Comparison of ENCODE assay signal across 13 mouse cellular contexts in genomic region chr12:70897434-70897833, GRCm38 (mm10). TPM values are rescaled to one million over a fixed set of nuclear protein-coding genes. Genes with fewer than 3 reads are reported as not detected.
DNase-seq lines count a peak whose midpoint lies in the region; ATAC-seq and TF ChIP-seq lines count a peak whose summit lies in the region.
"Had no signal": no experiment of that assay in that cellular context is flagged by ENCODE, and none has a peak within 500 bp of the region (broad histone marks: within the 10 kb centered on the region; RNA-seq: fewer than 3 reads in every experiment).

No protein-coding gene starts in this region.

- DNase-seq in CD4-positive, CD25-positive, alpha-beta regulatory T cell, adult 2 months (ENCODE audit: low read depth, low spot score), result peak; percentile 52
- no peak for DNase-seq in kidney, postnatal 0 days (ENCODE audit: low spot score)
- no peak for DNase-seq in midbrain, postnatal 0 days (ENCODE audit: low spot score)
- no peak for DNase-seq in midbrain, embryonic 10.5 days (ENCODE audit: low spot score)
- DNase-seq in thymus, postnatal 14 days, result peak; percentile 67
- DNase-seq: adrenal gland, postnatal 36 days; gastrocnemius, postnatal 14 days; heart, postnatal 4 days had no signal

- ATAC-seq in CD4-positive, CD25-positive, alpha-beta regulatory T cell, adult 4 months, result no peak
- no peak for ATAC-seq in kidney, postnatal 0 days (replicated peaks; ENCODE audit: low FRiP score, low read depth)
- ATAC-seq in kidney, embryonic 16.5 days (ENCODE audit: low FRiP score, low TSS enrichment), result no peak
- ATAC-seq in midbrain, postnatal 0 days (ENCODE audit: low FRiP score), result no peak
- no peak for ATAC-seq in heart, embryonic 12.5 days (ENCODE audit: insufficient number of reproducible peaks, low FRiP score)

- 88% methylated on average over 8 of the region's 8 CpGs for WGBS in kidney, postnatal 0 days
- 83% methylated on average over 8 of the region's 8 CpGs for WGBS in kidney, embryonic 16.5 days
- WGBS in midbrain, postnatal 0 days, result 71% methylated on average over 8 of the region's 8 CpGs
- WGBS in midbrain, embryonic 10.5 days, result 78% methylated on average over 8 of the region's 8 CpGs
- WGBS in heart, embryonic 12.5 days, result 82% methylated on average over 8 of the region's 8 CpGs

- no peaks in the 10 kb centered on the region for H3K9me3 ChIP-seq in kidney, postnatal 0 days (replicated peaks; ENCODE audit: low read length)
- no peaks in the 10 kb centered on the region for H3K9me3 ChIP-seq in kidney, embryonic 16.5 days (ENCODE audit: low read length)
- H3K9me3 ChIP-seq in midbrain, postnatal 0 days (ENCODE audit: low read length), result no peaks in the 10 kb centered on the region
- H3K9me3 ChIP-seq in midbrain, embryonic 10.5 days (replicated peaks), result no peaks in the 10 kb centered on the region
- no peaks in the 10 kb centered on the region for H3K9me3 ChIP-seq in heart, embryonic 12.5 days (replicated peaks)
- H3K9me3 ChIP-seq: kidney, embryonic 15.5 days; stomach, embryonic 15.5 days had no signal

- no peaks in the 10 kb centered on the region for H3K27me3 ChIP-seq in kidney, postnatal 0 days (ENCODE audit: insufficient read depth, low read length)
- H3K27me3 ChIP-seq in kidney, embryonic 16.5 days (ENCODE audit: insufficient read depth, low read length), result no peaks in the 10 kb centered on the region
- no peaks in the 10 kb centered on the region for H3K27me3 ChIP-seq in midbrain, postnatal 0 days (ENCODE audit: insufficient read depth, low read length)
- peaks cover 30% of the 10 kb centered on the region for H3K27me3 ChIP-seq in midbrain, embryonic 10.5 days (ENCODE audit: low read depth, poor library complexity, severe bottlenecking)
- H3K27me3 ChIP-seq in heart, embryonic 12.5 days (replicated peaks), result no peaks in the 10 kb centered on the region
- H3K27me3 ChIP-seq: kidney, embryonic 15.5 days; stomach, embryonic 15.5 days had no signal

- no peak overlapping the region for H3K27ac ChIP-seq in kidney, postnatal 0 days
- no peak overlapping the region for H3K27ac ChIP-seq in kidney, embryonic 16.5 days (ENCODE audit: low read length)
- no peak overlapping the region for H3K27ac ChIP-seq in midbrain, postnatal 0 days (ENCODE audit: low read depth, low read length)
- H3K27ac ChIP-seq in midbrain, embryonic 10.5 days (replicated peaks), result no peak overlapping the region
- no peak overlapping the region for H3K27ac ChIP-seq in heart, embryonic 12.5 days (ENCODE audit: poor library complexity, severe bottlenecking)
- H3K27ac ChIP-seq: kidney, embryonic 15.5 days; stomach, embryonic 15.5 days had no signal

- H3K4me3 ChIP-seq in kidney, postnatal 0 days (replicated peaks; ENCODE audit: low read depth, low read length), result no peak overlapping the region
- no peak overlapping the region for H3K4me3 ChIP-seq in kidney, embryonic 16.5 days (ENCODE audit: low read length)
- H3K4me3 ChIP-seq in midbrain, postnatal 0 days (ENCODE audit: low read depth, low read length), result no peak overlapping the region
- no peak overlapping the region for H3K4me3 ChIP-seq in midbrain, embryonic 10.5 days
- H3K4me3 ChIP-seq in heart, embryonic 12.5 days, result no peak overlapping the region
- H3K4me3 ChIP-seq: kidney, embryonic 15.5 days; stomach, embryonic 15.5 days had no signal

- no peak overlapping the region for H3K9ac ChIP-seq in kidney, postnatal 0 days (ENCODE audit: low read depth, low read length)
- H3K9ac ChIP-seq in kidney, embryonic 16.5 days (replicated peaks; ENCODE audit: low read length), result no peak overlapping the region
- no peak overlapping the region for H3K9ac ChIP-seq in midbrain, postnatal 0 days (replicated peaks; ENCODE audit: low read length, poor library complexity, severe bottlenecking)
- no peak overlapping the region for H3K9ac ChIP-seq in heart, embryonic 12.5 days
- H3K9ac ChIP-seq: kidney, embryonic 15.5 days; stomach, embryonic 15.5 days had no signal

- H3K4me2 ChIP-seq in kidney, postnatal 0 days (ENCODE audit: low read length), result no peak overlapping the region
- no peak overlapping the region for H3K4me2 ChIP-seq in kidney, embryonic 16.5 days (replicated peaks; ENCODE audit: low read depth, low read length)
- no peak overlapping the region for H3K4me2 ChIP-seq in midbrain, postnatal 0 days (ENCODE audit: low read depth, low read length, poor library complexity, severe bottlenecking)
- H3K4me2 ChIP-seq in heart, embryonic 12.5 days, result no peak overlapping the region
- H3K4me2 ChIP-seq: kidney, embryonic 15.5 days; stomach, embryonic 15.5 days had no signal

- peaks cover 12% of the 10 kb centered on the region; the same call in 1 of the 2 replicates for H3K36me3 ChIP-seq in kidney, postnatal 0 days (ENCODE audit: insufficient read depth, low read length)
- peaks cover 8% of the 10 kb centered on the region; the same call in 1 of the 2 replicates for H3K36me3 ChIP-seq in kidney, embryonic 16.5 days (ENCODE audit: insufficient read depth, low read length)
- H3K36me3 ChIP-seq in midbrain, postnatal 0 days (ENCODE audit: insufficient read depth, low read length), result peaks cover 13% of the 10 kb centered on the region
- peaks cover 48% of the 10 kb centered on the region for H3K36me3 ChIP-seq in midbrain, embryonic 10.5 days
- H3K36me3 ChIP-seq in heart, embryonic 12.5 days, result peaks cover 77% of the 10 kb centered on the region

- TF ChIP-seq CTCF in kidney, postnatal 0 days (IDR thresholded peaks at IDR 0.05; ENCODE audit: low read depth), result peak; percentile 57
- TF ChIP-seq CTCF in midbrain, postnatal 0 days (IDR thresholded peaks at IDR 0.05), result peak; percentile 59

- H3K4me1 ChIP-seq in kidney, postnatal 0 days (replicated peaks; ENCODE audit: insufficient read depth, low read length), result no peaks in the 10 kb centered on the region
- H3K4me1 ChIP-seq in kidney, embryonic 16.5 days (ENCODE audit: insufficient read depth, low read length), result no peaks in the 10 kb centered on the region
- H3K4me1 ChIP-seq in midbrain, postnatal 0 days (ENCODE audit: insufficient read depth, low read length), result no peaks in the 10 kb centered on the region
- H3K4me1 ChIP-seq in midbrain, embryonic 10.5 days, result peaks cover 12% of the 10 kb centered on the region
- H3K4me1 ChIP-seq in heart, embryonic 12.5 days (replicated peaks), result no peaks in the 10 kb centered on the region
- H3K4me1 ChIP-seq: kidney, embryonic 15.5 days; stomach, embryonic 15.5 days had no signal

RNA-seq across cellular contexts. Expression of gene Actr10, which starts 40.2 kb away (rescaled TPM):
- polyA plus RNA-seq in CD4-positive, CD25-positive, alpha-beta regulatory T cell, adult 4 months (2017; shearing (Covaris generic)), result 100 to 1,000 TPM; 223 to 263 TPM
- 269 and 280 TPM in 2 replicates for polyA plus RNA-seq in kidney, postnatal 0 days (2015; fragmentation: Nextera tagmentation; extraction: Ambion mirVana)
- polyA plus RNA-seq in kidney, embryonic 16.5 days (2015; fragmentation: Nextera tagmentation; extraction: Ambion mirVana), result 231 and 240 TPM in 2 replicates
- 132 and 144 TPM in 2 replicates for total RNA-seq in midbrain, postnatal 0 days (2014; rRNA removed)
- 164 and 171 TPM in 2 replicates for polyA plus RNA-seq in midbrain, postnatal 0 days (2015; fragmentation: Nextera tagmentation; extraction: Ambion mirVana)
- polyA plus RNA-seq in midbrain, embryonic 10.5 days (2016; fragmentation: Nextera tagmentation; extraction: Ambion mirVana), result 225 and 228 TPM in 2 replicates
- polyA plus RNA-seq in heart, embryonic 12.5 days (2016; fragmentation: Nextera tagmentation; extraction: Ambion mirVana), result 196 and 197 TPM in 2 replicates

Comparison
In these comparisons a context has a peak if more than half of its experiments do, and no peak if none do; other contexts are left out.
1. DNase-seq: peak in CD4-positive, CD25-positive, alpha-beta regulatory T cell, adult 2 months (single experiment) and thymus, postnatal 14 days (single experiment); none in kidney, postnatal 0 days (single experiment), midbrain, postnatal 0 days (single experiment) and midbrain, embryonic 10.5 days (single experiment).